Mouse (Mus musculus) left cerebral cortex, postnatal 25 days (tissue): ENCODE data around the gene Rasl10a. TPM values are rescaled to one million over a fixed set of nuclear protein-coding genes. Genes with fewer than 3 reads are reported as not detected.

ENCODE experiments used
- DNase-seq, 2 experiments: peaks; one replicate each; pipeline ENCODE4 v3.0.0; 2022; ENCODE audit warnings: low spot score in 2 of 2, mixed read lengths in 1 of 2
- intact Hi-C: fragments of 180-260 bp; cut with DNase I; formaldehyde crosslinking; loops from one replicate; pipeline ENCODE4 v1.15.1; 2025
- total RNA-seq, 2 experiments: library from RNA; stranded (reverse); gene quantifications; 2 replicates each; pipeline ENCODE4 v1.2.3; 2021

The Rasl10a gene
- total RNA-seq, 2 experiments from 2014 or later = 68.0 to 80.4 TPM

- intact Hi-C loops = no loop called here
- DNase-seq = peak; percentile 49 to 88
Measured at GRCm38 (mm10) chr11:5046321-5046926, 11.5 kb upstream of the Rasl10a start.

DNA sequence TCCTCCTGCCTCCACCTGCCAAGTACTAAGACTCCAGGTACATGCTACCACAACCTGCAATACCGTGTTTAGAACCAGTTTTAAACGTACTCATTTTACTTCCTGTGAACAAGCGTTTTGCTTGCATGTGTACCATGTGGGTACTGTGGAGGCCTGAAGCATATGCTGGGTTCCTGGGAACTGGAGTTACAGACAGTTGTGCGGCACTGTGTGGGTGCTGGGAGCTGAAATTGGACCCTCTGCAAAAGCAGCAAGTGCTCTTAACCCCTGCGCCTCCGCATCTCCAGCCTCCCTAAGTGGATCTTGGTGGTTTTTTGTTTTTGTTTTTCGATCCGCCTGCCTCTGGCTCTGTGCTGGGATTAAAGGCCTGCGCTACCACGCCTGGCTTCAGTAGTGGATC, 6.3 kb upstream of the Rasl10a start:
- intact Hi-C loops = loop anchor here (1.0 kb wide), 1 partner anchor 23 kb away; no protein-coding TSS in a partner anchor
- peak in 1 of 2 experiments; percentile 53 for DNase-seq

GRCm38 (mm10) chr11:5052200-5052854, 5.6 kb upstream of the Rasl10a start:
- peak; percentile 65 to 96 for DNase-seq
- intact Hi-C loops = loop anchor here (1.0 kb wide), 1 partner anchor 24 kb away; no protein-coding TSS in a partner anchor

DNA sequence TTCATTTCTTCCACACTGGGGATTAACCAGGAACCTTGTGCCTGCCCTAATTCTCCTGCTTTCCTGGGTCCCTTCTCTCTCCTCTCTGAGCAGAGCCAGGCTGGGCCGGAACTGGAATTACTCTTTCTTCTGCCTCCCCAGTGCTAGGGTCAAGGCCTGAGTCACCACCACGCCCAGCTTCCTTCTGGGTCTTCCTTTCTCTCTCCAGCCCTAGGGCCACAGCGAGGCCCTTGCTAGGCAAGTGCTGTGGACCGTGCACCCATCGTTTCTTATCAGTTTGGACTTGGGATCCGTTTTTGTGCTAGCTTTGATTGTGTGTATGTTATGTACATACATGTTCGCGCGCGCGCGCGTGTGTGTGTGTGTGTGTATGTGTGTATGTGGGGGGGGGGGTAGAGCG, 3.8 kb upstream of the Rasl10a start:
- no peak for DNase-seq
- intact Hi-C loops = no loop called here

- DNase-seq = no peak
- intact Hi-C loops = no loop called here
Measured at GRCm38 (mm10) chr11:5054874-5055273, 3.1 kb upstream of the Rasl10a start.

GRCm38 (mm10) chr11:5055945-5056938, 1.7 kb upstream of the Rasl10a start:
- DNase-seq = peak in 1 of 2 experiments; percentile 57
- intact Hi-C loops = no loop called here

DNA sequence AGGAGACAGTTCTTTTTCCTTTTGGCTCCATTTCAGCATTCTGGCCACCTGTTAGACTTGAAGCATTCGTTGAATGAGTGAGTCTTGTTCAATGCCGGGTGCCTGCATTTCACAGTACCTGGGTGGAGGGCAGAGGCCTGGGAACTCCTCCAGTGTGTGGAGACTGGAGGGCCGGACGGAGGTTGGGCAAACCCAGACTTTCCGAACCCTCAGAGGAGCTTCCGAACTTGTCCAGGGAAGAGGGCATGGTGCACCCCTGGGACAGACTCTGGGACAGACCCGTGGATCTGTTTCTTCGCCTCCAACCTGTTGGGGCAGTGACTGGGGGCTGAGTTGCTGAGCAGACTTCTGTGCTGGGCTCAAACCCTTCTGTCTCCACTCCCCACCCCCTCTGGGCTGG, 864 bp upstream of the Rasl10a start:
- DNase-seq = peak in 1 of 2 experiments; percentile 31
- intact Hi-C loops = no loop called here

DNA sequence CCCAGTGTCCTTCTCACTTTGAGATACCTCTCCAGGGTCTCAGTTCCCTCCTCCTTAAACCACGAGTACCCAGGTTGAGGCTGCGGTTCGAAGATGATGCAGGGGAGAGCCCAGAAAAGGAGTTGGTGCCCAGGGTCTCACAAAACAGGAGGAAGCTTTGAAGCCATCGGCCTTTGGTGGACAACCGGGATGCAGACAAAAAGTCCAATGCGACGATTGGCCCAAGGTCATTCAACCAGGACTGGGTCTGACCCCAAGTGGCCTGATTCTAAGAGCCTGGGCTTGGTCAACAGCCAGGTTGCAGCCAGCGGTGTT, 430 bp upstream of the Rasl10a start:
- intact Hi-C loops = no loop called here
- no peak for DNase-seq

GRCm38 (mm10) chr11:5058783-5059182, 855 bp downstream of the Rasl10a start:
- no peak for DNase-seq
- intact Hi-C loops = loop anchor here (2.0 kb wide), 1 partner anchor 16 kb away; no protein-coding TSS in a partner anchor

- intact Hi-C loops = loop anchor here (2.0 kb wide), 1 partner anchor 16 kb away; no protein-coding TSS in a partner anchor
- DNase-seq = no peak
Measured at GRCm38 (mm10) chr11:5059230-5059629, 1.3 kb downstream of the Rasl10a start.

DNA sequence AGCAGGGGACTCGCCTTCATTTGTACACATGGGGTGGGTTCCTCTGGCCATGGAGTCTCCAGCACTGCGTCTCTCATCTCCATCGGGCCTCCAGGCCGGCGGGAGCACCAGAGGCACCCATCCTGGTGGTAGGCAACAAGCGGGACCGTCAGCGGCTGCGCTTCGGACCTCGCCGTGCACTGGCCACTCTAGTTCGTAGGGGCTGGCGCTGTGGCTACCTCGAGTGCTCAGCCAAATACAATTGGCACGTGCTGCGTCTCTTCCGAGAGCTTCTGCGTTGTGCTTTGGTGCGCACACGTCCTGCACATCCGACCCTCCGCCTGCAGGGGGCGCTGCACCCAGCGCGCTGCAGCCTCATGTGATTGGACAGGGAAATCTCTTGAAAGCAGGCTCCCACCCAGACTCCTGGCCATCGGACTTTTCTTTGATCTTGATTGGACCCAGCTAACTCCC, 1.8 kb downstream of the Rasl10a start:
- intact Hi-C loops = loop anchor here (2.0 kb wide), 1 partner anchor 17 kb away; no protein-coding TSS in a partner anchor
- peak; percentile 71 to 74 for DNase-seq

DNA sequence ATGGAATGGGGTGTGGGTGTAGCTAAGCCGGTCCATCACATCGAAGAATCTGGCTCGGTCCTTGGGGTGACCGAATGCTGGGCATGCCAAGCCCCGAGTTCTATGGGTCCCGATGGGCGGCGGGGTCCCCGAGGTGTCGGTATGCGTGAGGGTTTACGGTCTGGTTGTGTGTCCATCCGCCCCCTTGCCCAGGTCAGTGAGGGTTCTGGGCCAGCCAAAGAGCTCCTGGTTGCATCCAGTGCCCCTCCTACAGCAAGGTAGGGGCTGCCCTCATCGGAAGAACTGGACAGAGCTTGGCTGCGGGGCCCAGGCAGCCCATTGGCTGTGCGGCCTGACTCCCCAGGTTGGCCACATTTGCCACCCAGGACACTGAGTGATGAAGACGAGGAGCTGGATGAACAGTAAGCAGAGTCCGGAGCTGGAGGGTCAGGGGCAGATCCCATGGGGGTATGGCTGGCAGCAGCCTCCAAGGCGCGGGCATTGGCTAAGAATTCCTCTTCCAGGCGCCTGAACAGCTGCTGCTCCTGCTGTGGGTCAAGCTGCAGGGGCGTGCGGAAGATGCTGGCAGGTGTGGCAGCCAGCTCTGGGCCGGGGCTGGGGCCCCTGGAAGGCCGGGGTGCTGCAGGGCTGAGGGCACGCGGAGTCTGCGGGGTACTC, 3.0 kb downstream of the Rasl10a start:
- peak in 1 of 2 experiments; percentile 32 for DNase-seq
- intact Hi-C loops = no loop called here

DNA sequence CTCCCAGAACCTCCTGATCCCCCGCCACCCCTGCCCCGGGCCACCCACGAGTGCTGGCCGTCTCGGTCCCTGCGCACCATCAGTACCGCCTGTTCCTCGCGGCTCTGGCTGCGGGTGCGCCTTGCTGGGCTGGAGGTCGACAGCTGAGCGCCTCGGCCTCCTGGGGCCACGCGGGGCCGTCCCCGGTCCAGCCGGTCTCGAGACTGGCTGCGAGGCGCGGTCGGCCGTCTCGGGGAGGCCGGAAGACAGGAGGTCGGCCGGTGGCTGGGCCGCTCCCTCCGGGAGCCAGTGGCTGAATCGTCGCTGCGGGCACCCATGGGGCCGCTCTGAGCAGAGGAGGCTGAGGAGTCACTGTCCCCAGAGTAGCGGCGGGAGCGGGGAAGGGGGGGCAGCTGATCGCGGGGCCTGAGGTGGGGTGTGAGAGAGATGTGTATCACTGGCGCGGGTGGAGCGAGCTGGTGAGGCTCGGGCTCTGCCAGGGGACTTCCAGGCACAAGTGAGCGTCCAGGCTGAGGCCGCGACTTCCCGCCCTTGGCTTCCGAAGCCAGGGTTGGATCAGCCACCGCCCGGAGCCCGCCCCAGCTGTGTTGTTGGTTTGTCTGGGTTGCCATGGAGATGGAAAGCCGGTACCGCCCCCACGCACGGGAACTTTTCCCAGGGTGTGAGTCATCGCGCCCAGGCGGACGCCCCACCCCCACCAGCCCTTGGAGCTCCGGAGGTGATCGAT, 3.6 kb downstream of the Rasl10a start:
- DNase-seq = peak; percentile 91 to 98
- intact Hi-C loops = no loop called here

DNA sequence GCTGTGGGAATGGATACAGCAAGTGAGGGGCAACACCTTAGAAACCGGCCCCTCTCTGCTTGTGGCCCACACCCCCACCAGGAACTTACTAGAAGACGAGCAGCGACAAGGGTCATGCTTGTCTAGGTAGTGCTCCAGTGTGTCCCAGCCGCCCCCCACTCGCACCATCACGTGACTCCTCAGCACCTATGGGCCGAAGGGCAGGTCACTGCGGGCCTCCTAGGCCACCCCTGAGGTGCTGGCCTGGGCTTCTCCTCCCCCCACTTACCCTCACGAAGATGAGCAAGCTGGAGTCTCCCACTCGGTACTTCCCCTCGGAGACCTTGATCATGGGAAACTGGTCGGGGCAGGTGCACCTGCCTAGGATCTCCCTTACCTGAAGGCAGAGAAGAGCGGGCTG, 4.4 kb downstream of the Rasl10a start:
- intact Hi-C loops = no loop called here
- no peak for DNase-seq

GRCm38 (mm10) chr11:5062860-5063505, 5.1 kb downstream of the Rasl10a start:
- intact Hi-C loops = no loop called here
- DNase-seq = peak in 1 of 2 experiments; percentile 32

- intact Hi-C loops = no loop called here
- no peak for DNase-seq
Measured at GRCm38 (mm10) chr11:5063561-5064281, 5.8 kb downstream of the Rasl10a start.

- DNase-seq = peak; percentile 53 to 54
- intact Hi-C loops = loop anchor here (1.0 kb wide), 2 partner anchors 49 to 77 kb away; no protein-coding TSS in a partner anchor
Measured at GRCm38 (mm10) chr11:5064282-5065055, 6.5 kb downstream of the Rasl10a start.
